Mouse (Mus musculus) stomach, embryonic 16.5 days (tissue): Measurements from ENCODE around the gene Dnph1. TPM values are rescaled to one million over a fixed set of nuclear protein-coding genes. Genes with fewer than 3 reads are reported as not detected.

Experiments
- ATAC-seq: fragments of 200-750 bp; cut with Nextera tagmentation; 2 replicates; pipeline ENCODE4 v1.8.0; 2017; ENCODE audit warnings: moderate number of reproducible peaks, moderate TSS enrichment; ENCODE audit not compliant: insufficient read depth, low FRiP score
- H3K27ac ChIP-seq: fragments of 300-500 bp; sonication (generic); 2 replicates; pipeline ENCODE4 v1.5.1; 2014; ENCODE audit warnings: low read length
- H3K27me3 ChIP-seq: fragments of 300-500 bp; sonication (generic); 2 replicates; pipeline ENCODE4 v1.6.1; 2014; ENCODE audit warnings: low read length, control low read depth, mixed read lengths; ENCODE audit not compliant: control insufficient read depth, insufficient read depth
- H3K36me3 ChIP-seq: fragments of 300-500 bp; sonication (generic); 2 replicates; pipeline ENCODE4 v1.6.1; 2014; ENCODE audit warnings: low read length; ENCODE audit not compliant: control insufficient read depth, insufficient read depth
- H3K4me1 ChIP-seq: fragments of 300-500 bp; sonication (generic); 2 replicates; pipeline ENCODE4 v1.6.1; 2014; ENCODE audit warnings: low read length, control low read depth, mixed read lengths; ENCODE audit not compliant: control insufficient read depth, insufficient read depth
- H3K4me2 ChIP-seq: fragments of 300-500 bp; sonication (generic); 2 replicates; pipeline ENCODE4 v1.6.1; 2014; ENCODE audit warnings: low read depth, low read length, mixed read lengths
- H3K4me3 ChIP-seq: fragments of 300-500 bp; sonication (generic); replicated peaks from 2 replicates; pipeline ENCODE4 v1.5.1; 2014; ENCODE audit warnings: mild to moderate bottlenecking, low read length
- H3K9ac ChIP-seq: fragments of 300-500 bp; sonication (generic); 2 replicates; pipeline ENCODE4 v1.6.1; 2014; ENCODE audit warnings: low read length
- H3K9me3 ChIP-seq: fragments of 300-500 bp; sonication (generic); replicated peaks from 2 replicates; pipeline ENCODE4 v1.6.1; 2016; ENCODE audit warnings: low read length, control low read depth; ENCODE audit not compliant: control insufficient read depth
- WGBS: fragments of 180-500 bp; shearing (Covaris S2); extraction: QIAGEN DNeasy Blood & Tissue Kit; methylation state at CpG from one replicate; pipeline ENCODE4 v1.1.7; 2014; 5-methylcytosine and 5-hydroxymethylcytosine counted together
- polyA plus RNA-seq: library from polyadenylated mRNA; unstranded; fragments of >200 nt; fragmentation: Nextera tagmentation; extraction: Ambion mirVana; gene quantifications from 2 replicates; pipeline ENCODE4 v1.2.1, GENCODE M21; 2015

The Dnph1 gene
- polyA plus RNA-seq, 1 experiment from 2014 or later: 40.4 TPM

- no peaks in the 10 kb centered on the region for H3K9me3 ChIP-seq
- H3K36me3 ChIP-seq: no peaks in the 10 kb centered on the region
- H3K27me3 ChIP-seq: no peaks in the 10 kb centered on the region
- H3K9ac ChIP-seq: peak overlapping the region; percentile 69; the same call in 1 of the 2 replicates
- H3K4me1 ChIP-seq: peaks cover 10% of the 10 kb centered on the region
- no peak for ATAC-seq
- 52% methylated on average over 10 of the region's 10 CpGs for WGBS
- H3K4me2 ChIP-seq: peak overlapping the region; percentile 48
- H3K4me3 ChIP-seq: peak overlapping the region; percentile 20
- H3K27ac ChIP-seq: no peak overlapping the region
Measured at GRCm38 (mm10) chr17:46519971-46520370, 23.5 kb downstream of the Dnph1 start.

DNA sequence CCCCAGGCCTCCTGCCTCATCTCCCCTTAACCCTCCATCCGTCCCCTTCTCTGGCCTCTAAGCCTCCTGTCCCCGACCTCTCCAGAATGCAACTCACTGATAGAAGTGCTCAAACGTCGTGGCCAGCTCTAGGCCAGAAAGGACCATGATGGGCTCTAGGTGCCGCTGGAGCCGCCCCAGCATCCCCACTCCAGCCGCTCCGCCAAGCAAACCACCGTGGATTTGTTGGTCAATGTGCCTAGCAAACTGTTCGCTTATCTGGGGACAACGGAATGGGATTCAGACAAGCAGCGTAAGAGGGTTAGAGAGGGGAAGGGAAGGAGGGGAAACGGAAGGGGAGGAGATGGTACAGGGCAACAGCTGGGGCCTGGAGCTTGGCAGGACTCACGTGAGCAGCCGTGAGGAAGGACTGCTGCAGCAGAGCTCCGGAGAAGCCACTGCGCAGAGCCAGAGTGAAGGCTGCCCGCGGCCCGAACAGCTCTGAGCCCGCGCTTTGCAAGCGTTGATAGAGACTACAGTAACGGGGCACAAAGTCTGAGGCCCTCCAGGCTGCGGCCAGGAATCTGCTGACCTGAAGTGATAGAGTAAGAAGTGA, 24.0 kb downstream of the Dnph1 start:
- H3K27ac ChIP-seq: no peak overlapping the region
- H3K36me3 ChIP-seq: no peaks in the 10 kb centered on the region
- 33% methylated on average over 25 of the region's 25 CpGs for WGBS
- no peaks in the 10 kb centered on the region for H3K27me3 ChIP-seq
- H3K4me2 ChIP-seq: peak overlapping the region; percentile 48
- ATAC-seq: peak; percentile 42; the same call in 1 of the 2 replicates
- H3K4me3 ChIP-seq: peak overlapping the region; percentile 20
- no peaks in the 10 kb centered on the region for H3K9me3 ChIP-seq
- peak overlapping the region; percentile 69 for H3K9ac ChIP-seq
- peaks cover 10% of the 10 kb centered on the region for H3K4me1 ChIP-seq

- Histone ChIP-seq H3K4me1 (peaks cover 10% of the 10 kb centered on the region), H3K27me3 (no peaks in the 10 kb centered on the region), H3K4me3 (no peak overlapping the region), H3K4me2 (peak overlapping the region; percentile 48), H3K36me3 (no peaks in the 10 kb centered on the region), H3K27ac (no peak overlapping the region), H3K9me3 (no peaks in the 10 kb centered on the region), H3K9ac (peak overlapping the region; percentile 69)
- WGBS: 67% methylated on average over 9 of the region's 9 CpGs
- no peak for ATAC-seq
Measured at GRCm38 (mm10) chr17:46521174-46521573, 24.7 kb downstream of the Dnph1 start.

GRCm38 (mm10) chr17:46521963-46522668, 25.6 kb downstream of the Dnph1 start:
- no peak overlapping the region for H3K27ac ChIP-seq
- ATAC-seq: no peak
- H3K27me3 ChIP-seq: no peaks in the 10 kb centered on the region
- no peak overlapping the region for H3K4me3 ChIP-seq
- peaks cover 10% of the 10 kb centered on the region for H3K4me1 ChIP-seq
- H3K36me3 ChIP-seq: no peaks in the 10 kb centered on the region
- WGBS: 39% methylated on average over 24 of the region's 24 CpGs
- no peak overlapping the region for H3K4me2 ChIP-seq
- no peak overlapping the region for H3K9ac ChIP-seq
- no peaks in the 10 kb centered on the region for H3K9me3 ChIP-seq

DNA sequence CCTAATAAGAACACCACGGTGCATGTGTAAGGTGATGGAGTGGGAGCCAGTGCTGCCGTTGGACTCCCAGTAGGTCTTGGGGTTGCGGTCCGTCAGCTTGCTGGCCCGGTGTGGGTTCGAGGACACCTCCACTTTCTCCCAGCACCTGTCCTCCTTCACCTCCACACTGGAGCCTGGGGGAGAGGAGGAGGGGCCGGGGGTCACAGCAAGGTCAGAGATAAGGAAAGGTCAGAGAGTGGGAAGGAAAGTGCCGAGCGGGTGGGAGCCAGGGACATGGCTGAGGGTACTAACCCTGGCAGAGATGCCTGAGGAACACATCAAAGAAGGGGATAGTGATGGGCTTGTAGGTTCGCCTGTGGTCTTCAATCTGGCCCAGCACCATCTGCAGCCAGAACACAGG, 28.6 kb downstream of the Dnph1 start:
- Histone ChIP-seq H3K9ac (no peak overlapping the region), H3K4me1 (peaks cover 10% of the 10 kb centered on the region), H3K9me3 (no peaks in the 10 kb centered on the region), H3K36me3 (no peaks in the 10 kb centered on the region), H3K27me3 (no peaks in the 10 kb centered on the region), H3K27ac (no peak overlapping the region), H3K4me2 (no peak overlapping the region), H3K4me3 (no peak overlapping the region)
- no peak for ATAC-seq
- 70% methylated on average over 10 of the region's 10 CpGs for WGBS

GRCm38 (mm10) chr17:46525579-46526307, 29.2 kb downstream of the Dnph1 start:
- Histone ChIP-seq H3K4me1 (peaks cover 6% of the 10 kb centered on the region), H3K27ac (no peak overlapping the region), H3K9me3 (no peaks in the 10 kb centered on the region), H3K4me2 (no peak overlapping the region), H3K36me3 (no peaks in the 10 kb centered on the region), H3K9ac (no peak overlapping the region), H3K27me3 (no peaks in the 10 kb centered on the region), H3K4me3 (no peak overlapping the region)
- 43% methylated on average over 12 of the region's 12 CpGs for WGBS
- 0 out of 2 replicates have a peak, but pooled peaks have one; percentile 56 for ATAC-seq

DNA sequence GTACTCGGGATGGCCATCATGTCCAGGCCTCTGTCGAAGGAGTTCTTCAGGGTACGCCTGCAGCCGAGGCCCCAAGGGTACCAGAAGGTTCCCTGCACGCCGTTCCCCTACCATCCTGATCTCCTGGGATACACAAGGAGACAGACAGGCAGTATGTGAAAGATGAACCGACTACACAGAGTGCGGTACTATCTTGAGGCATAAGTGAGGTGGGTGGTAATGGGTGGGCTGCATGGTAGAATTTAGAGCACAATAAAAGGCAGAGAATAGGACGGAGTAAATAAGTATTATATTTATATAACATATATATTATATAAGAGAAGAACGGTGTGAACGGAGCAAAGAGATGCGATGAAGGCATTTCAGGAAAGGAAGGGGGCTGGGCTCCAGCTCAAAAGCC, 47.1 kb downstream of the Dnph1 start:
- no peaks in the 10 kb centered on the region for H3K27me3 ChIP-seq

DNA sequence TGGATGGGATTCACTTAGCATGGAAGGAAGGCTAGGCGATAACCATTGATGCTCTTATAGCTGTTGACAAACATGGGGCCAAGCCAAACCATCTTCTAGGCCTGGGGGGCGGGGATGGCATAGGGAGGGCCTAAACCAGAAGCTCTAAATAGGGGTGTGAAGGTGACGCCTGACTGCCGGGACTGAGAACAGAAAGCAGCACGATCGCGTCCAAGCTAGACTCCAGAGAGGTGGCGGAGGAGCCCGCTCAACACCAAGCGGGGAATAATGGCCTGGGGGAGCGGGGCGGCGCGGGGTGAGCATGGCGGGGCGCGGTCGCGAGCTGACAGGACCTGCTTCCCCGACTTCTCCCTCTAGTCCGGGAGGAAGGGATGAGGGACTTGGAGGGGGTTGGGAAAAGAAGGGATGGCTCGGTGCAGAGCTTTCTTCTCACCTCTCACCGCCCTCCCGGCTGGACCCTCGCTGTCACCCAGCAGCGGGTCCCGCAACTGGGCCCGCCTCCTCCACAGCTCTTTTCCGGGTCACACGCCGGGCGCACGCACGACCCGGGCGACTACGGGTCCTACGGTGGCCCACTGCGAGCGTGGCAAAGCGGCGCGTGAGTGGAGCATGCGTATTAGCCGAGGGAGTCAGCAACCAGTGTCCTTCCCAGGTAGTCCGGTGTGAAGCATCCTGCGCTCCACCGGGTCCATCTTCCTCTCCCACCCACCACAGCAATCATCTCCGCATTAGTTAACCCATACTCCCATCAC, 49.5 kb downstream of the Dnph1 start, which contains the start of gene Cul9:
Gene Cul9, minus strand, starts transcription at position 576 of the 752 bp plus-strand sequence.
- Histone ChIP-seq H3K9me3 (no peaks in the 10 kb centered on the region), H3K9ac (peak within 1 kb of the TSS; percentile 75), H3K27ac (no peak within 1 kb of the TSS), H3K4me2 (peak within 1 kb of the TSS; percentile 66), H3K4me3 (peak within 1 kb of the TSS; percentile 52), H3K4me1 (peaks cover 18% of the 10 kb centered on the region), H3K36me3 (peaks cover 7% of the 10 kb centered on the region; the same call in 1 of the 2 replicates), H3K27me3 (no peaks in the 10 kb centered on the region)
- 4% methylated on average over 49 of the region's 49 CpGs for WGBS
- ATAC-seq: peak; percentile 27; the same call in 1 of the 2 replicates

More for the DNA sequence above, 47.1 kb downstream of the Dnph1 start:
- Histone ChIP-seq H3K9me3 (no peaks in the 10 kb centered on the region), H3K9ac (no peak overlapping the region), H3K36me3 (no peaks in the 10 kb centered on the region), H3K4me3 (no peak overlapping the region), H3K27ac (no peak overlapping the region), H3K4me2 (no peak overlapping the region), H3K4me1 (peaks cover 18% of the 10 kb centered on the region)
- WGBS: 90% methylated on average over 12 of the region's 12 CpGs
- no peak for ATAC-seq
